Mouse (Mus musculus) left cerebral cortex, postnatal 25 days (tissue): ENCODE results near the gene Pdgfc. TPM values are rescaled to one million over a fixed set of nuclear protein-coding genes. Genes with fewer than 3 reads are reported as not detected.
"Not testable (repeated sequence)": the region's sequence is repeated elsewhere in the genome, so short reads cannot be mapped to it uniquely, and the experiment has no call there.

ENCODE experiments used
- DNase-seq, 2 experiments: peaks; one replicate each; pipeline ENCODE4 v3.0.0; 2022; ENCODE audit warnings: low spot score in 2 of 2, mixed read lengths in 1 of 2
- intact Hi-C: fragments of 180-260 bp; cut with DNase I; formaldehyde crosslinking; loops from one replicate; pipeline ENCODE4 v1.15.1; 2025
- total RNA-seq, 2 experiments: library from RNA; stranded (reverse); gene quantifications; 2 replicates each; pipeline ENCODE4 v1.2.3; 2021

The Pdgfc gene
- total RNA-seq, 2 experiments from 2014 or later, result 8.0 to 8.6 TPM

DNA sequence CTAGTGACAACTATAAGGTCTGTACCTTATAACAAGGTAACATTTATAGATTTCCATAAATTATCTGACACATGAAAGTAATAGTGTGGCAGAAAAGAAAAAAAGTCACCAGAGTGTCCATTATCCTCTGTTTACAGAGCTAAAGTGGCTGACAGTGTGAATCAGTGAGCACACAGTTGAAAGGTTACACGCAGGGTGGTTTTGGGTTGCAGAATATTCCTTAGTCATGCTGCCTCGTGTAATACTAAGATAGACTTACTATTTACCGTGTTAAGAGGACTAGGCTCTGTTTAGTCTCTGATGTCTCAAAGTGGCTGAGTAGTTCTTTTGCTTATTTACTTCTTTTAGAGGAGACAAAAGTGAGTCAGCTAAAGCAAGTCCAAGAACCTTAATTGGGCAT, 100.8 kb downstream of the Pdgfc start:
- intact Hi-C loops, result no loop called here
- no peak for DNase-seq

DNA sequence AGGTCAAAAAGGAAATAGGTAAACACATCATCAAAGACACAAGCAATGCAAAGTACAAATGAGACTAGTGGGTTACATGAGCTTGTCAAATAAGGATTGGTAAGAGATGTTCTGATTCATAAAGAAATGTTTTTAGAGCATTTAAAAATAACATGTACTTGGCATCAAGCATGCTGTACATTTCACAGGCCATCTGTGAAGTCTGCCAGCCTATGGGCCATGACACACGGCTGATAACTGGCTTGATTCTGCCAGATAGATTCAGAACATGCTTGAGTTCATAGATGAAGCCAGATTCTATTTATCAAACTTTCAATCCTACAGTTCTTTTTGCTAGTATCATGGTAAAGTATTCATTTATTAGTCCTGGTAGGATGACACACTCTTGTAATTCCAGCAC, 101.8 kb downstream of the Pdgfc start:
- intact Hi-C loops, result not testable (repeated sequence)
- DNase-seq, result peak in 1 of 2 experiments; percentile 23

DNA sequence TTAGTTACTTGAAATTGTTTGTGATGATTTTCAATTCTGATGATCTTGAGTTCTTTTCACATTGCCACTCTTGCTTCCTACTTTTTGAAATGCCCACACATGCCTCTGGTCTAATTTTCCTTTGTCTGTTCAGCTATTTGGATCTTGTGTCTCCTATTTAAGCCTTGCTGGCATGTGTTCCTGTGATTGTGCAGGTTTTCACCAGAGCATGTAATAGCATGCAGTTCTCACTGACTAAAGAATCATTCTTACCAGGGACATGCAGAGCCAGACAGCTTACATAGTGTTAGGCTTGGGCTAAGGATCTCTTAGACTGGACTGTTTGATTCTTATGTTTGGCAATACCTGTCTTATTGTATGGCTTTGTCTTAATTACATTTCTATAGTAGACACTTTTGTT, 107.5 kb downstream of the Pdgfc start:
- intact Hi-C loops, result no loop called here
- DNase-seq, result no peak

DNA sequence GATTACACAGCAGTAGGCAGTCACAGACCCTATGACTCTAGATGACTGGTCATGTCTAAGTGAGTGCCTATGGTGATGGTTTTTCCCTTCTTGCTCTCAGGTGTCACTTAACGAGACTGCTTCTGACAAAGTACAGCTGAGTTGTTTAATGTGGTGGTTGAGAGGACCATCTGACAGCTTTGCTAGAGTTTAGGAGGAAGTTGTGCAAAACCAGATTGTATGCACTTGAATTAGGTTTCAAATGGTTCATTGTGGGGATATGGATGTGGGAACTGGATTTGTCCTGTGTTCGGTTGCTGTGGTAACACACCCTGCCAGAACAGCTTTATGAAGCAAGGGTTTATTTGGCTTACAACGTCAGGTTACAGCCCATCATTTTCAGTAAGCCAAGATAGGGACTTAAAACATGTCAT, 112.9 kb downstream of the Pdgfc start:
- peak; percentile 27 to 47 for DNase-seq
- intact Hi-C loops, result no loop called here

DNA sequence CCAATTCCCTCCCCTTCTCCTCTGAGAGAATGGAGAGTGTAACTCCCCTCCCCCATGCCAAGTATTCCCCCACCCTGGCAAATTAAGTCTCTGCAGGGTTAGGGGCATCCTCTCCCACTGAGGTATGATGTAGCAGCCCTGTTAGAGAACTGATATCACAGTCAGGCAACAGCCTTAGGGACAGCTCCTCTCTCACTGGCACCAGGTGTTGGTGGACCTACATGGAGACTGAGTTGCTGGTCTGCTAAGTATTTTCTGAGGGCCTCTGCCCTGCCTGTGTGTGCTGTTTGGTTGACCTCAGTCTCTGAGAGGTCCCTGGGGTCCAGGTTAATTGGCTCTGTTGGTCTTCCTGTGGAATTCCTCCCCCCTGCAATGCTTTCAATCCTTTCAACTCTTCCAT, 114.0 kb downstream of the Pdgfc start:
- DNase-seq, result no peak
- intact Hi-C loops, result no loop called here

DNA sequence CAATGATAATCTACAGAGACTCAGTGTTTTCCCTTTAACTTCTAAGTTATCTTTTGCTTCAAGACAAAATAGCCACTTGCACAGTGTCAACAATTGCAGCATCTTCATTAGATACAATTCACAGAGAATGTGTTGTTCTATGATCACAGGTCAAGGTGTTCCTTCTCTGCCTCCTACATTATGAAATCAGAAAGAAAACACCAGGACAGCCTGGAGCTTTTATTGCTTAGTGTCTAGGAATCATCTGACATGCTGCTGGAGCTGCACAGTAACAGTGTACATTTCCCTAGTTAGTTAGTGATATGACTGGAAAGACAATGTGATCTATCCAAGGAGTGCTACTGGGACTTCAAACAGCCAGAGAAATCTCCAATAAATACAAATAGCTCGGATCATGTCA, 118.2 kb downstream of the Pdgfc start:
- intact Hi-C loops, result no loop called here
- no peak for DNase-seq

DNA sequence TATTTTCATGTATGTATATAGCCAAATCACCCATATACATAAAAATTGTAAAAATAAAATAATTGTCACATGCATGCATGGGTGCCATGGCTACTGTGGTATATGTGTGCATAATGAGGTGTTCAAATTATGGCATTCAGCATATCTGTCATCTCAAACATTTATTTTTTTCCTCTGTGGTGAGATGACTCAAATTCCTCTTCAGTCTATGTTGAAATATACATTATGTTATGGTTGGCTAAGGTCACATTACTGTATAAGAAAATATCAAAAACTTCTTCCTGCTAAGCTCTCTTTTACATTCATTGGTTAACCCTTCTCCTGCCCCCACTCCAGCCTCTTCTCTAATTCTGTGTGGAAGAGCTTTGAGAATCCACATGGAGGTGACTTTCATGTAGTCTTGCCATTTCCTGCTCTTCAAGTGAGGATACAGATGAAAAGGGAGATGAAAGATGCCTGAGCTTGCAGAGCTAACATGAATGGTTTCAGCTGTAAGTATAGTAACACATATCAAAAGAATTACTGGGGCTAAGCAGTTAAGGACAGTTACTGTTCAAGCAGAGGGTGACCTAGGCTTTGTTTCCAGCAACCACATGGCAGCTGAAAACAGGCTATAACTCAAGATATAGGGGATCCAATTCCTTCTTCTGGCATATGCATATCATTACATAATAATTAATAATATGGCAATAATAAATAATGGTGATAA, 124.4 kb downstream of the Pdgfc start:
- no peak for DNase-seq
- intact Hi-C loops, result no loop called here

DNA sequence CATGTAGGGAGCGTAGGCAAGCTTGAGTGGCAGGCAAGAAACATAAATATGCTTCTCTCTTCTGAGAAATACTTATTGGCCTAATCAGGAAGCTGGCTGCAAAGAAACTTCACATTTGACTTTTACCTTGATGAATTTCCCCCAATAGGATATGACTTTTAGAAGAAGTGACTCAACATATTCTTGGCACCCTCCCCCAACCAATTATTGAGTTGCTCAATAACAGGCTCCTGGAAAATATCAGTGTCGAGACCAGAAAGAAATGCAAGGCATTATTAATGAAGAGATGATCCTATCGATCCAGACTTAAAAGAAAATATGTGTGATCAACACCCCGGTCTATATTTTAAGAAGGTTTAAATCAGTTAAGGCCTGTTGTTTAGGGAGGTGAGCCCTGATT, 125.9 kb downstream of the Pdgfc start:
- intact Hi-C loops, result no loop called here
- DNase-seq, result no peak

DNA sequence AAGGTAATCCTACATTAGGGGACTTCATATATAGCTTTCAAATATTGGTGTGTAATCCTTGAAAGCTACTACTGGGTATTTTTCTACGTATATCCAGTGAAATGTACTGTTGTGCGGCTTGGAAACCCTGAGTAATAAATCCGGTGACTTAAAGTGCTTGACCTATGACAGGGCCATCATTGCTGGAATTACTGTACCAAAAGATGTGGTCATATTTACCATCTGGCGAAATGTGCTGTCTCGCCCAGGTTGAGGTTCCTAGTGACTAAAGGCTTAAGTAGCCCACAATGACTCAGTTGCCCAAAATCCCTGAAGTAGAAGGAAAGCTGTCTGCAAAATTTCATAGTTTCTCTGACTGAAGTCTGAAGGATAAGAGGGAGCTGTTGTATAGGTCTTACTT, 127.9 kb downstream of the Pdgfc start:
- no peak for DNase-seq
- intact Hi-C loops, result no loop called here

DNA sequence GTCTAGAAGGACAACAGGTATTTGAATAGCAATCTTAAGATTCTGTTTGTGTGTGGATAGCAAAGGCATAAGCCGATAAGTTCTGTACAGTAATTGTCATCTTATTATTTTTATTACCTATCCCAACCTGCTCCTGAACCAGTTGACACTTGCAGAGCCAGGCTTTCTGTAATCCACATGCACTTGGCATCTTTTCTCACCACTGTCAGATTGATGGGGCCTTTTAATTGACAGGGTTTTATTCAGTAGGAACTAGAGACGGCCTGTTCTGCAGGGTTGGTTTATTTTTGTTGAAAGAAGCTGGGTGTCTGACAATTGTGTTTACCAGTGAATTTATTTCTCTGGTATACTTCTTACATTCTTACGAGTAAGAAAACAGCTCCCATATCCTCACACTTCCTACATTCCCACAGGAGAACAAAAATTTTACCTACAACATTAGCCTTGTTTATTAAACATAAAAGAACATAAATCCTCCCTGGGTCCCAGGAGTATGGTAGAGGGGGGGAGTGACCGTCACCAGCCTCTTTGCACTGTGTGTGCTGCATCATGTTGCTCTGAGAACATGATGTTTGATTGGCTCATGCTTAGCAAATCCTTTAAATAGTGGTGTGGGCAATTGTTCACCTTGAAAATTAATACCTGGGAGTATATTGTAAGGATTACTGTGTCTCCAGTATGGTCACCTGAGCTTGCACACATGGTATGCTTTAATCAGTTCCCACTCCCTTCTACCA, 134.0 kb downstream of the Pdgfc start:
- no peak for DNase-seq
- intact Hi-C loops, result no loop called here

DNA sequence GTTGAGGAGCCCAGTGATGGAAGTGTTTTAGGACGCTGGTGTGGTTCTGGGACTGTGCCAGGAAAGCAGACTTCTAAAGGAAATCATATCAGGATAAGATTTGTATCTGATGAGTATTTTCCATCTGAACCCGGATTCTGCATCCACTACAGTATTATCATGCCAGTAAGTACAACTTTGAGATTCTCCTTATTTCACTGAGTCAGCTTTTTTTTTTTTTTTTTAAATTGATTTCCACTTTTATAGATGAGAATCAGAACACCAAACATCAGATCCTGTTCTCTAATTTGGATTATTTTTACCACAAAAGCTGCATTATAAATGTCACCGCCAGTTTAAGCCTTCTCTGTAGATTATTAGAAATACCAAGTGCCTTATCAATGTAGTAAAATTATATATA, 138.6 kb downstream of the Pdgfc start:
- intact Hi-C loops, result no loop called here
- no peak for DNase-seq

DNA sequence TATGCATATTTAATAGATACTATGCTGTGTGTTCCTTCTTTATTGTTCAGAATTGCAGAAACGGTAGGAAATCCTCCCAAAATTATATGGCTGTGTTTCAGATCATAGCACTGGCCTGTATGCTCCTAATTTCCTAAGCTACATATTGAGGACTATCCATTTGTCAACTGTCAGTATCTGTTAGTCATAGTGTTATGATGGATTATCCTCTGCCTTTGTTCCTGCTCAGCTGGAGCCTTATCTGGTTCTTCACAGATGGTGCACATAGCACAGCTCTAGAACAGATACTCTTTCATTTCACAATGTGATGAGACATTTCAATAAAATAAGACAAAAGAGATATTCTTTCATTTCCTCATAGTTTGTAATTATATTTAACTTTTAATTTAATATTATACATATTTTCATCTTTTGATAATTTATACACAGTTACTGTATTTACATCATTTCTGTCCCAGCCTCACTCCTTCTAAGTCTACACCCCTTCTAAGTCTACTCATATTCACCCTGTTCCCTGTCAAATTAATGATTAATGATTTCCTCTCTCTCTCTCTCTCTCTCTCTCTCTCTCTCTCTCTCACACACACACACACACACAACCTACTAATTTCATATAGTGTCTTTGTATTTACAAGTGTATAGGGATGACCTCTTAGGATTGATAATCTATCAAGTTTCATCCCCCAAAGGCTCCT, 145.2 kb downstream of the Pdgfc start:
- intact Hi-C loops, result no loop called here

DNA sequence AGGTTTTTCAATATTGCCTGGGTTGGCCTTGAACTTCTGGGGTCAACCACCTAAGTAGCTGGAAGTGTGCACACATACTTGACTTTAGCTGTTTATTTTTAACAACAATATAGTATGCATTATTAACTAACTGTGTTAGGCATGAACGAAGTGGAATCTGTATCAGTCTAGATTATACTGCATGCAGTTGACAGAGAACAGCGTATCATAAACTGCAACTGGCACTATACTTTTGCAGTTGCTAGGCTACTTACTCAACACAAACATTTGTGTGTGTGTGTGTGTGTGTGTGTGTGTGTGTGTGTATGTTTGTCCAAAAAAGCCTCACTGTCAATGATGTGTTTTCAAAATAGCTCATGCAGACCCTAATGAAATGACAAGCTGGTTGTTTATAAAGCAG, 160.7 kb downstream of the Pdgfc start:
- no peak for DNase-seq
- intact Hi-C loops, result no loop called here

More for the DNA sequence above, 145.2 kb downstream of the Pdgfc start:
- DNase-seq, result no peak

DNA sequence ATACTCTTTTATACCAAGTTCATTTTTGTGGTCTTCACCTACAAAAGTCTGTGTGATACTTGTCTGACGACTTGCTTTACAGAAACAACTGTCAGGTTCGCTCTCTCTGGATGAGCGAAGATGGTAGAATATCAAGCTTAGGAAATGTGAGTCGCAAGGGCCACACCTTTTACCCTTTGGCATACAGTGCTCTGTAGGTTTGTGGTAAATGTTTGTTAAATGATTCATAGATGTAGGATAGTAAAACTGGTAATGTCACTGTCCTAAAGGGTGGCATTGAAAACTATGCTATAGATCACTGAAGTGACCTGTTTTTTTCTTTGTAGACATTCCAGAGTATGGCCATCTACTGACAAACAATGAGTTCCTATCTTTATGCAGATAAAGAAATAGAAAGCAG, 161.4 kb downstream of the Pdgfc start:
- intact Hi-C loops, result no loop called here
- no peak for DNase-seq

DNA sequence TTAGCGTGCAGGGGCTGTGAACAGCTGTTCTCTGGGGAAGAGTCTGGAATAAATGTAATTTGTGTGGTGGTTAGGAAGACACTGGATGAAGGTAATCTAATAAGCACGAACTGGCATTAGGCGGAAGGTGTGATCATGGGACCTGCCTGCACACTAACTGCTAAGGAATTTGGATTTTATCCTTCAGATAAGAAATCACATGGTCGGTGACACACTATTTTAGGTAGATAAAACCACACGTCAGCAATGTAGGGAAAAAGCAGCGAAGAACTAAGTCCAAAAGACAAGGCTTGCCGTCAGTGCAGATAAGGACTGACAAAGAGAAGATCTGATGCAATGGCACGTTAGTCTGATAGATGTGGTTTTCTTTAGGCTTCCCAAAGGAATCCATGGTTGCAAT, 164.4 kb downstream of the Pdgfc start:
- intact Hi-C loops, result no loop called here
- no peak for DNase-seq

DNA sequence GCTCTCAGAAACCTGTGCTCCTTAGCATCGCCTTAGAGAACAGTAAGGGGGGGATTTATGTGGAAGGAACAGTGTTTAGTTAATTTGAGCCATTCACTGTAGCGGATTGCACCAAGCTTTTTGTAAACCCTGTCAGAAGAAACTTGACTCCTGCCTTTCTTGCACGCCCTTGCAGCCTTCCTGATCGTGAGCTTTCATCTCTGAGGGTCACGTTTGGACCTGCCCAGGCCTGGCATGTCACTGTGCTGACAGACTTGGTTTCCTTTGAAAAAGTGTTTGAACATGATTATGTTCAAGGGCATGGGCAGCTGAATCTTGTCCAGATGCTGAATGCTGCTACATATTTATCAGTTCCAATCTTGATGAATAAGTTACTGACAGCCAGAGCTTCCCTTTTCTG, 169.0 kb downstream of the Pdgfc start:
- intact Hi-C loops, result no loop called here
- DNase-seq, result no peak

DNA sequence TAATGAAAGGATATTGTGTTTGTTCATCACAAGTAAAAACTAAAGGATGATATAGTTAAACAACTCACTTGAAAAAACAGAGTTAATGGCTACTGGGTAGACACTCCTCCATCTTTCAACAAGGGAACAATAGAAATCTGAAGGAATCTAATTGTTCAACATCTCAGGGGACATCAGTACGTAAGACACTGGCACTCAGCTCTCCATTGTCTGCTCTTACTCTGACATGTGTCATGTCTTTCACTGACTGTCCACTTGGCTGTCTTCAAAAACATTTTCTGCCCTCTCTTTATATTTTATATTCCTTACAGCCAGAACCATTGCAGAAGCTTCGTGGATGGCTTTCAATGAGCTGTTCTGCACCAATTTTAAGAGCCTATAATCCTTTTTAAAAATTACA, 172.0 kb downstream of the Pdgfc start:
- intact Hi-C loops, result no loop called here
- no peak for DNase-seq

DNA sequence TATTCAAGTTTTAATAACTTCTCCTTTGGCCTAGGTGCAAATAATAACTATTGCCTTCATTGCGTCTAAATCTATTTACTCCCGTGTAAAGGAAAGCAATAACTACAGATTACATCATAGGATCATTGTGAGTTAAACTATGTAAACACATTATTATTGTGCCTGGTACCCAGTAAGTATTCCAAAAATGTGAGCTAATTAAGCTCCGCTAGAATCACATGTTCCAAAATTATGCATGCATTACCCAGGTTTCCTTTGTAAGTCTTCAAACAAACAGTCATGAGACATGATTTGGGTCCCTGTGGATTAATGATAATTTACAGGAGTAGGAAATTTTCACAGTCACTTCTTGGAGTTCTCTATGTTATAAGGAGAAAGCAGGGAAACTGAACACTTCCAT, 174.9 kb downstream of the Pdgfc start:
- intact Hi-C loops, result no loop called here
- no peak for DNase-seq

DNA sequence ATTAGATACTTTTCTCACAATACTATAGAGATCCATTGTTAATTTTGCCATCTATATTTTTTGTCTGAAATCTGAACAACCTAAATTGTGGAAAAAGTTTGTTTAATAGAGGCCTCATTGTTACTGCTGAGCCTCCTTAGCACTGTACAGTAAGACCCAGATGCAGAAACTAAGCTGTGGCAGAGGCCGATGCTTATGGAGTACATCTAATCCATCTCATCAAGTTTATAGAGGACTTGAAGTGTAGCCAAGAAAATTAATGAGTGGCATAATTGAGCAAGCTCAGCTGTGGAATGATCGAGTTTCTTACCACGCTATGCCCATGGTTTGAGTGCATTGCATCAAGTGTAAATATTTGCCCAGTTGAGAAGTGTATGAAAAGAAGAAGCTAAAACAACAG, 175.4 kb downstream of the Pdgfc start:
- DNase-seq, result no peak
- intact Hi-C loops, result no loop called here

DNA sequence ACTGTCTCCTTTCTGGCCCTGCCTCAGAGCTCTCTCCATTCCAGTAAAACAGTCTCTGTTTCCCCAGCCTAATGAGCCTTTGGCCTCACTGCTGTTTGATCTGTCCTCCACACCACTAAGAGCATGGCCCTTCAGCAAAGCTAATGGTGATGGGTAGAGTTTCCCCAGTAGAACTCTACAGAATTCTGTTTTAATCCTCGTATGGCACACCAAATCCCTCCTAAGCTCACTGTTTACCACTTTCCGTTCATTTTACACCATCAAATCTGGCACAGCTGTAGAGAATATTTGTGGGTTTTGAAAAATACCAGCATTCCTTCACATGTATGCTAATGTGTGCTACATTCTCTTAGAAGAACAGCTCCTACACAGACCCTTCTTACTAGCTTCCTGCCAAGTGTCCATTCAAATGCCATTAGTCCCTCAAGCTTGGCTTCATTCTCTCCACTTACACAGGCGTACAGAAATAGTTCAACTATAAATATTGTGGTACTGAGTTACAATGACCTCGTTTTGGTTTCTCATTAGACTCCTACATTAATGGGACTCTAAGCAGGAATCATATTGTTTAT, 179.4 kb downstream of the Pdgfc start:
- no peak for DNase-seq
- intact Hi-C loops, result no loop called here

DNA sequence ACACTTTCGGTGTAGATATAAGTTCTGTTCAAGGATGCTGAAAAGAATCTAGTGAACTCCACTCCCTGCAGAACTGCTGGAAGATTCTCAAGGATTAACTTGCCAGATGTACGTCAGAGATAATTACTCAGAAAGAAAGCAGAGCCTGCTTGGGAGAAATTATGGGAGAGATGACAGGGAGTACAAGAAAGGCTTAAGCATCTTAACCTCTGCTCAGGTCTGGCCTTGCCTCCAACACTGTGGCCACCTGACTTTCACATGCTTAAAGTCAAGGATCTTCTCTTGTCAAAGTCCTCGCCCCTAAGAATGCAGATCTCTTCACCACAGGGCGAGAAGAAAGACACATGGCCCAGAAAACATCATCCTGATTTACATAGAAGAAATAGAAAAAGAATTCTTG, 185.5 kb downstream of the Pdgfc start:
- intact Hi-C loops, result no loop called here
- no peak for DNase-seq
